Mouse (Mus musculus) forelimb bud, embryonic 11.5 days (tissue): ENCODE results near the gene Vezf1.

Source experiments
- DNase-seq: peaks from one replicate; pipeline ENCODE4 v3.0.0-alpha.2; 2012; ENCODE audit warnings: low read depth, low spot score

Gene Vezf1

GRCm38 (mm10) chr11:88126306-88126793 is 58.3 kb downstream of the Vezf1 start:
- no peak for DNase-seq

DNA sequence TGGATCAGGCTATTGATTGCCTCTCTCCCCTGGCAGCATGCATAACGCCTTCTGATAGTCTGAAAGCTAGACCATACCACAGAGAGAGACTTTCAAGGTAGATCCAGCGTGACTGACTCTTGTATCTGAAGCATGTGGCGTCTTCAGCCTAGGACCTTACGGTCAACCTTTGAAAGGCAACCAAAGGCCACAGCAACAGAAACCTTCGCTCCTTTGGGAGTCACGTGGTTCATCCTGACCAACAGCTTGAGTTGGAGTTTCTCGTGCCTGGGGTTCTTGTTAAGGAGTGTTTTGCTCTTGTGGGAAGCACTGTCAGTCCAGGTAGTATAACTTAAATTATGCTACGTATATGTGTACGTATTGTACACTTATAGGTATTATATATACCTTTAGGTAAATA is 60.4 kb downstream of the Vezf1 start:
- no peak for DNase-seq

DNA sequence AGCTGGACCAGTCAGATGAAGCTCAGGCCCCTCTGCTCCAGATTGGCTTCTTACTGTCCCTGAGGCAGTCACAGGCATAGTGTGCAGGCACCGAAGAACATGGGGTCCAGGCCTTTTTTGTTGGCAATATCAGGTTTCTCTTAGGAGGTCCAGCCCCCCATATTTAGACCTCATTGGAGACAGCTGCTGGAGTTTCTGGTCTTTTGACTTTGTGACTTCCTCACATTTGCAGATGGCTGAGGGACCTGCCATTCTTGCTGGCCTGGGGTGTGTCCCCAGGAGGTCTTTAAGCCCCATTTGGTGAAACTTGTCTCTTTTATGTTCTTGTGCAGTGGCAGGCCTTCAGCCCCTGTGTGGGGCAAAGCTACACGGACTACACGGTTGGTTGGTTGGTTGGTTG is 61.2 kb downstream of the Vezf1 start:
- DNase-seq: no peak

GRCm38 (mm10) chr11:88129935-88130334 is 61.9 kb downstream of the Vezf1 start:
- DNase-seq: no peak

GRCm38 (mm10) chr11:88131847-88132246 is 63.8 kb downstream of the Vezf1 start:
- no peak for DNase-seq
